Mouse (Mus musculus): ENCODE measurements around the gene Sgip1.

DNA sequence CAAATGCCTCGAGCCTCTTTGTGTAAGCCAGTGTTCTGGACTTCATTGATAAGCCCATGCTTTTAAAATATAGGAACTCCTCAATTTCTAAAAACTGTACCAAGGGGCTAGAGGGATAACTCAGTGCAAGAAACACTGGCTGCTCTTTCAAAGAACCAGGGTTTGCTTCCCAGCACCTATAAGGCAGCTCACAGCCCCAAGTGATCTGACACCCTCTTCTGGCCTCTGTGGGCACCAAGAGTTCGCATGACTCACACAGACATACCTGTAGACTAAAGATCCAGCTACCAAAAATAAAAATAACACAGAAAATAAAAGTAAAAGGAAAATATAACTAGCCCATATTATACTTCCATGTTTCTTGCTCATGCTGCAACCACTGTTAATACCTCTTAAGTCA lies 246.7 kb downstream of the Sgip1 start:
- no peak for TF ChIP-seq CTCF (conservative IDR thresholded peaks at IDR 0.05; ENCODE audit: low read length)
- no peak for TF ChIP-seq POU5F1 (IDR thresholded peaks at IDR 0.05; ENCODE audit: borderline replicate concordance, low read length)
- TF ChIP-seq NANOG (IDR thresholded peaks at IDR 0.05; ENCODE audit: borderline replicate concordance, low read length): no peak
